Mouse (Mus musculus) adrenal gland, postnatal 4 days (tissue): Measurements from ENCODE around the gene Kremen2. TPM values are rescaled to one million over a fixed set of nuclear protein-coding genes. Genes with fewer than 3 reads are reported as not detected.
A peak's percentile ranks its signal among the peaks of the same experiment; 100 is the strongest.

Experiments
- DNase-seq, 2 experiments: peaks; one replicate each; pipeline ENCODE4 v3.0.0; 2021 to 2022; ENCODE audit warnings: low spot score in 2 of 2, mixed read lengths in 2 of 2
- total RNA-seq, 2 experiments: library from RNA; stranded (reverse); gene quantifications; 2 replicates each; pipeline ENCODE4 v1.2.3; 2021

The Kremen2 gene
- total RNA-seq, 2 experiments from 2014 or later = 0.14 TPM; not detected in 1

DNA sequence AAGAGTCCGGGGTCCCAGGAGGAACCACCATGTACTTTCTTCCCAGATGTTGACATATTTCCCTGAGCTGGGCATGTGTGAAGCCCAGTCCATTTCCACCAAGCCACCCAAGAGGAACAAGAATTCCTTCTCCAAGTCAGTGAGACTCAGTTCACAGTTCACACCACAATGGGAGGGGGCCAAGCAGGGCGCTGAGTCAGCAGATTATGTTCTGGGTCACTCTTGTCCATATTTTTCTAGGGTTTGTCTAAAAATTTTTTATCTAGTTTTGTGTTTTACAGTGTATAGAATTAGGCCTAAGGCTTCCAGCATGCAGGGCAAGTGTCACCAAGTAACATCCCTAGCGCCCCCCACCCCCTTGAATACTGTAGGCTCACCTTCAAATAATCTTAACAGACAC lies 15.5 kb upstream of the Kremen2 start:
- DNase-seq = no peak

DNA sequence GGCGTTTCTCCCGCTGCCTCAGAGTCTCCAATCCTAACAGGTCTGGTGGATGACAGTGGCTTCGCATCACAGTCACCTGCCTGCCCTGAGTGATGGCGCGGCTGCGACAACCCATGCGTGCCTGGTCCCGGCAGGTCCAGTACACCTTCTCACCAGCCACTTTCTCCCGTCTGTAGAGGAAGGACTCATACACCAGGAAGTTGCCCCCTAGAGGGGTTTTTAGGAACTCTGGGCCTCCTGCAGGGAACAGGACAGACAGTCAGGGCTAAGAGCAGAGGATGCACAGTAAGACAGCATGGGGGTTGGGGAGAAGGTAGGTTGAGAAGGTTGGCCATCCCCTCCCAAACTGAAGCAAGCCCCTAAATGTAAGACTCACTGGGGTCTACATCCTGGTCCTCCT lies 14.6 kb upstream of the Kremen2 start:
- no peak for DNase-seq

DNA sequence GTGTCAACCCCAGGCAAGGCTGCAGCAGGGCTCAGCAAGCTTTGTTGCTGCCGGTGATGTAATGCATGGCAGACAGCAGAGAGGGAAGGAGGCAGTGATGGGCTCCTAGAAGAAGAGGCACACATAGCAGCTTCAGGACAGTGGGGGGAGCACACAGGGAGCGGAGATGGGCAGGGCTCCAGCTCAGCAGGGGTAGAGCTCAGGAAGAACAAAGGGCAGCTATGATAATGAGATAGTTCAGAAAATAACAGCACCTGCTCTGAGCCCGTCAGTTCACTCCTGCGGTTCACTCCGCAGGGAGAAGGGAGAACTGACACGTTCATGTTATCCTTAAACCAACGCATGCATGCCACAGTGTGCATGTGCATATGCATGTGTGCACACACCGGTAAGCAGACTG lies 13.2 kb upstream of the Kremen2 start:
- DNase-seq = no peak

DNA sequence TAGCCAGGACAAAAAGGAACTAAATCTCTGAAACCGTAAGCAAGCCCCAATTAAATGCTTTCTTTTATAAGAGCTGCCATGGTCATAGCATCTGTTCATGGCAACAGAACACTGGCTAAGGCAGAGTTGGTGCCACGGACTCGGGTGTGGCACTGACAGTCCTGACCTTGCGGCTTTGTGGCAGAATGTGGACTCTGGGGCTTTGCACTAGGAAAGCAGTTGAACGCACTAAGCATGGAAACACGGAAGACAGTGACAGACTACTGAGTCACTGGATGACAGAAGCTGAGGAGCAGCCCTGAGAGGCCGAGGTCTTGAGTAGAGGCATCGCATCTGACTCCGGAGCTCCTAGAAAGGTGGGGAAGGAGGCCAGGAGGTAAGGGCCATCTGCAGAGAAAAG lies 11.9 kb upstream of the Kremen2 start:
- no peak for DNase-seq

DNA sequence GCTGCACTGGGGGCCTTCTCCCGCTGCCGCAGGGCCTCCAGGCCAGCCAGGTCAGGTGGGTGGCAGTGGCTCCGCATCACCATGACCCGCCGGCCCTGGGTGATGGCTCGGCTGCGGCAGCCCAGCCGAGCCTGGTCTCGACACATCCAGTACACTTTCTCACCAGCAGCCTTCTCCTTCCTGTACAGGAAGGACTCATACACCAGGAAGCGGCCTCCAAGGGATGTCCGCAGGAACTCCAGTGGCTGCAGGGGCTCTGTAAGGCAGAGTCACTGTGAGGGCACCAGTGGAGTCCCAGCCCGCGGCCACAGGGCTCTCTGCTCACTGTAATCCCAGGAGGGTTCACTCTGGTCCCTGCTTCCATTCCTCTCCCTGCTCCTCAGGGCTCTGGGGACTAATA lies 10.1 kb upstream of the Kremen2 start:
- DNase-seq = no peak

DNA sequence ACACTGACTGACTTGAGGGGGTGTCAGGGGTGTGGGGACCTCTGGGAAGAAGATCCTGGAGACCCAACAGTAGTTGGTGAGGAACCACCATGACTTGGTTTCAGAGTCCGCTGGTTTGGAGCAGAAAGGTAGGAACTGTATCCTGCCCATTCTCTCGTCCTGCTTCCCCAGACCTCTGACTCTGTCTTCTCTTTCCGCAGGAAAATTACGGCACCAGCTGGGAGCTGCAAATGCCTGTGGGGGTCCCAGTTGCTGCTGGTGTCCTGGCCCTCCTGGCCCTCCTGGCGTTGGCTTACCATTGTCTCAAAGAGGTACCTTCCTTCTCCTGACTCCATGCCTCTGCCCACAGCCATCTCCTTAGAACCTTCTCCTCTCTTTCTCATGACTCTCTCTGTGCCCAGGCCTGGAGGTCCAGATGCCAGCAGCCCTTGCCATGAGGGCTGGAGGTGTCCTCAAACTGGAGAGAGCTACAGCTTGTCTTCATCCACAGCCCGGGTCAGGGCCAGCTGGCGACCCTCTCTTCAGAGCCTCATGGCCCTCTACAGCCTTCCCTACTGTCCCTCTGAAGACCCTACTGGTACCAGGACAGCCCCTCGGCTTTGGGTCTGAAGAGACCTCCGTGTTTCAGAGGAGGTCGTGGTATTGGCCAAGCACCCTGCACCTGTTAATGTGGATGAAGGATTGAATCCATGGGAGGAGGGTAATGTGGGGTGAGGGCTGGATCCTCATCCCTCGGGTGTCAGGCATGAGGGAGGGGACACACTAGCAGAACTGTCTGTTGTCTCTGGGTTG lies 4.0 kb upstream of the Kremen2 start:
- no peak for DNase-seq

DNA sequence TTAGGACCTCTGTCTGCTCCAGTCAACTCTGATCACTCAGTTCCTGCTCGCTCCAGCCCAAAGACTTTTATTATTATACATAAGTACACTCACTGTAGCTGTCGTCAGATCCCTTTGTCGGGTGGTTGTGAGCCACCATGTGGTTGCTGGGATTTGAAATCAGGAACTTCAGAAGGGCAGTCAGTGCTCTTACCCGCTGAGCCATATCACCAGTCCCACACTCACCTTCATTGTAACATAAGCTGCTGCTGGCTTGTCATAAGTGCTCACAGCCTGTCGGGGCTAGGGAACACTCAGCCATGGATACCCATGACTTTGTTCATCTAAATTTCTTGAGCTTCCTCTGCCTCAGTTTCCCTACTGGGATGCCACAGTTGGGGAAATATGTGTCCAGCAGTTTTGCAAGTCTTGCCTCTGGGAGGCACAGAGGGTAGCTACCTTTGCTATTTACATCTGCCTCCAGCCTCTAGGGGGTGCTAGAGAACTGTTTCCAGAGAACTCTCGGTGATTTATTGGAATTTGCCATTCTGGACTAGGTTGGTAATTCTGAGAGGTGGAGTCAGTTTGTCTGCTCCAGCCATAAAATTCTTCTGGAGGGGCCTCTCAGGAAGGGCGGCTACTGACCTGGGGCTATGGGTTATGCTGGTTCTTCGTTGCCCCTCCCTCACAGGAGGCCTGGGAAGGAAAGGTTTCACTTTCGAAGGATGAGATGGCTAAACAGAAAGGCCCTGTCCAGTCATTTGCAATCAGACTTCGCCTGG lies 3.2 kb upstream of the Kremen2 start:
- peak in 1 of 2 experiments; percentile 49 for DNase-seq

DNA sequence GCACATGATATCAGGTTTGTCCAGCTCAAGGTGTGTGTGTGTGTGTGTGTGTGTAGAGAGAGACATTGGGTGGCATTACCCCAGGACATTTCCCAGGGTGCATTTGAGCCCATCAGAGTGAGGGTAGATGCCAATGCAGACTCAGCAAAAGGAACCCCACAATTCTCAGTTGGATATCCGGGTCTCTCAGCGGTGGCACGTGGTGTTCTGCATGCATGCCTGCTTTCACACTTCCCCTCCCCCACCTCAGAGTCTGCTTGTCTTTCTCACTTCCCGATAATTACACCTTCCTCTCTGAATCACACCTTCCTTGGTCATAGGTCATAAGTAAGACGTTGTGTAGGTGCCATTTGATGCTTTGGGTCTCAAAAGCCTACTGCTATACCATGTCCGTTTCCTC lies 2.4 kb upstream of the Kremen2 start:
- DNase-seq = no peak

DNA sequence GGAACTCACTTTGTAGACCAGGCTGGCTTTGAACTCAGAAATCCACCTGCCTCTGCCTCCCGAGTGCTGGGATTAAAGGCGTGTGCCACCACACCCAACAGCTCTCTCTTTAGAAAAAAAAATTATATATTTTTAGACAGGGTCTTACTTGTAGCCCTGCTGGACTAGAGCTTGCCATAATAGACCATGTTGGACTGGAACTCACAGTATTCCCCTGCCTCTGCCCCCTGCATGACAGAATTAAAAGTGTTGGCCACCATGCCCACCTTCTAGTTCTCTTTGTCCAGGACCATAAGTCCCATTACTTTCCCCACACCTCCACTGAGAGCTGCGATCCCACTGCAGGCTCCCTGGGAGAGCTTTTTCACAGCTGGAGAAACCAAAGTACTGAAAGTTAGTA lies 1.8 kb upstream of the Kremen2 start:
- no peak for DNase-seq

DNA sequence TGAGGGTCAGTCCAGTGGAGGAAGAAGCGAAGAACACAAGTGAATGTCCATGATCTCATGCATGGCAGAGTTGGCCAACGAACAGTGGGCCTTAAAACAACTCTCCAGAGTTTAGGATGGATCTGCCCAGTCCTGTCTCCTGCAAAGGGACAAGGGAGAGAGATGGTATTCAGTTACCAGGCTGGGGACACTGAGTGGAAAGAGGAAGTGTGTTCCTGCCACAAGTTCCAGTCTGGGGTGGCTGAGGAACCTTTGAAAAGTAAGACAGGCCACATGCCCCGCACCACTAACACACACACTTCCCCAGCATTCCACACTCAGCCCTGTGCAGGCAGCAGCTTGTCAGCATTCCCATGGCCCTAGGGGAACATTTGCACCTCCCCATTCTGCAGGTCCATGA lies 1.1 kb upstream of the Kremen2 start:
- DNase-seq = no peak

DNA sequence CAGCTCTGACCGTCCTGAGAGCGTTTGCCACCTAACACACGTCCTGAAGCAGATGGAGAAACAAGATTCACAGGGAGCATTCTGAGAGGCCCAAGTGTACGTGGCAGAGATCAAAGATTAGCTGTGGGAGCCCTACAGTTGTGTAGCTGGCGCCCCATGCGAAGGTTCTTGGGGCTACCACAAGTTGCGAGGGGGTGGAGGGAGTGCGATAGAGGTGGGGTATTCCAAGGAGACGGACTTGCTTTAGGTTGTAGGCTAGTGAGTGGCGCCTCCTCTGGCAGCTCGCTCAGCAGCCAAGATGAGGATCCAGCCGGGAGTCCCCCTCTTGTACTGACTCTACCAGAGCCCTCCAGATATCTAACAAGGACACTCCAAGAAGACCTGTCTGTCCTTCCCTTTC lies 678 bp upstream of the Kremen2 start:
- no peak for DNase-seq

DNA sequence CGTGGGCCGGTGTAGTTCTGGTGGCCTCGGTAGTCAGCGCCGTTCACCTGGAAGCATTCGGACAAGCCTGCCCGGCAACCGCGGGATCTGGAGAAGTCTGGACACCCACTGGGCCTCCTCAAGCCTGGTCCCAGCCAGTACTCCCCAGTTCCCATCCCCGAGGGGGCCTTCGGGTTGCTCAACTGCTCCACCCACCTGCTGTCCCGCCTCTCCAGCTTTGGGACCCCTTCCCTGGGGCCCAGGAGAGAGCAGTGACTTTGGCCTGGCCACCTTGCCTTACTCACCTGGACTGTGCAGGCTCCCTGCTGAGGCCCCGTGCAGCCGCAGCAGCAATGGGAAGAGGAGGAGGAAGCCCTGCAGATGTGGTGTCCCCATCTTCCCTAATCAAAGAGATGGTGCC lies 982 bp downstream of the Kremen2 start:
- DNase-seq = no peak

DNA sequence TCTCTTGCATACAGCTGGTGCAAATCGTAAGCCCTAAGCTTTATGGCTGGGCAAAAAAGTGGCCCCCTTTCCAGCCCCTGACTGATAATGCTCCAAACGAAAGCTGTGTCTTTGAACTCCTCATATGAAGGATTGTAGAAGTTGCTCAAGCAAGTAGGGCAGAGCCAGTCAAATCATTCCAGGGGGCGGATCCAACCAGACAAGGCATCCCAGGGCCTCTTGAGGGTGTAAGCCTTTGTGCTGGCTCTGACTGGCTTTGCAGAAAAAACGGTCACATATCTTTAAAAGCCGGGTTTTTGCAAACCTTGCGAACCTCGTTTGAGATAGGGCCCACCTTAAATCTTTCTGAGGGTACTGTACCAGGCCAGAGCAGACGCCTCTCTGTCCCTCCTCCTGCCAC lies 1.6 kb downstream of the Kremen2 start:
- DNase-seq = no peak

DNA sequence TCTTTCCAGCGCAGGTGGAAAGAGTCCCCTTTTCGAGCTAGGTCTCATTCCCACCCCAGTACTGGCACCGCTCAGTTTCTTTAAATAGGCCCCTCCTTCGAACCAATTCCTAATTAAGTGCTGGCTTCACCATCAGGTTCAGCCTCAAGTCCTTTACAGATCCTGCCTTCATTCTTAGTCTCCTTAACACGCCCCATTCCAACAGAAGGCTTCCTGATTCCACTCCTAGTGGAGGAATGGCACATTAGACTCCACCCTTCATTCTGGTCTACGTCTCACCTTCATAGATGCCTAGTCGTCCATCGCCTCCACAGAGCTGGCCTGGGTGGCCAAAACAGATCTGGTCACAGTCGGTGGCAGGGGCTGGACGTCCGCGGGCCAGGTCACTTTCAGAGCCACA lies 2.7 kb downstream of the Kremen2 start:
- no peak for DNase-seq

DNA sequence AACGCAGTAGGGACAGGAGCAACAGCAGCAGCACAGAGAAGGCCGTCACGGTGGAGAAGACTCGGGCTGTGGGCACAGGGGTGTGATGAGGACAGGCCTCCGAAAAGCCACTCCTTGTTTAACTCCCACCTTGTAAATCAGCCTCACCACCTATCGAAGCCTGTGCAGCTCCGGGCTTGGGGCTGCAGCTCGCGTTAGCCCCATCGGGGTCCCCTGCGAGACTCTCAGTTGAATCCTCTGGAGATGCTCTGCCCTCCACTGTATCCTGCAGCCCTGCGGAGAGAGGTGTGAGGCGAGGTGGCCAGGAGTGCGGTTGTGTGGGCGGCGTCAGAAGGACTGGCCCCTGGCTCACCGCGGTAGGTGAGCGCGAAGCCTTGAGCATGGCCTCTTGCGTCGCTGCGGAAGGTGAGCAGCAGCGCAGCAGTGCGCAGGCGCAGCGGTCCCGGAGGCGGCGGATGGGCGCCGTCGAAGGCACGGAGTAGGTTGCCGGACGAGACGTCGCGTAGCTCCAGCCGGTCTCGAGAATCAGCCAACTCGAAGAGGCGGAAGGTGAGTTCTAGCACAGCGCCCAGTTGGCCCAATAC lies 3.3 kb downstream of the Kremen2 start:
- DNase-seq = no peak

DNA sequence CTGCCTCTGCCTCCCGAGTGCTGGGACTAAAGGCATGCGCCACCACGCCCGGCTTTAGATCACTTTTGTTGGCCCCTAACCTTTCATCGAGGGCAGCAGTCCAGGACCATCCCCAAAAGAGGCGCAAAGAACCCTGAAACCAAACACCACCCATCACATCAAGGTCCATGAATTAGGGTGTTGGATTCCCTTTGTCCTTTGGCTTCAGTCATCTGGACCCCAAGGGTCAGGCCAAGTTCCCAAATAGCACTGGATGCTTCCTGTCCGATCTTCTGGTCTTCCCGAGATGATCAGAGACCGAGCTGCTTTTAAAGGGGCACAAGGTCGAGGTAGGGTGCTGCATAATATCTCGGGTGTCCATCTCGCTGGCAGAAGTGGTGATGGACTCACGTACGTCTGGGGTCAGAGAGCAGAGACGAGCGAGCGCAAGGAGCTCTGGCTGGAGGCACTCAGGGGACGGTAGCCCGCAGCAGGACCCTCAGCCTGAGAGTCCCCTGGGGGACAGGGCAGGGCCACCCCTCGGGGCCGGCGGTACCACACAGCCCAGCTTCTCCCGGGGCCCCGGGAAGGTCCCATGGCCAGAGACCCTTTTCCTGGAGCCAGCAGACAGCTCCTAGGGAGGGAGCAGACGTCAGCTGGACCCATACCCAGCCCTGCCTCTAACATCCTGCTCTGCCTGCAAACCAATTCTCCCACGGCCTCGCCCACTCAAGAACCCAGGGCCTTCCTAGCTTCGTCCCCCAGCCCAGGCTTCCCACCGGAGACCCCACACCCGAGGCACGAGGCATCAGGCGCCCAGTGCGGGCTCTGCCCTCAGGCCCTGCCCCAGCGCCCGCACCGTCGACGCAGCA lies 4.0 kb downstream of the Kremen2 start:
- DNase-seq = no peak

DNA sequence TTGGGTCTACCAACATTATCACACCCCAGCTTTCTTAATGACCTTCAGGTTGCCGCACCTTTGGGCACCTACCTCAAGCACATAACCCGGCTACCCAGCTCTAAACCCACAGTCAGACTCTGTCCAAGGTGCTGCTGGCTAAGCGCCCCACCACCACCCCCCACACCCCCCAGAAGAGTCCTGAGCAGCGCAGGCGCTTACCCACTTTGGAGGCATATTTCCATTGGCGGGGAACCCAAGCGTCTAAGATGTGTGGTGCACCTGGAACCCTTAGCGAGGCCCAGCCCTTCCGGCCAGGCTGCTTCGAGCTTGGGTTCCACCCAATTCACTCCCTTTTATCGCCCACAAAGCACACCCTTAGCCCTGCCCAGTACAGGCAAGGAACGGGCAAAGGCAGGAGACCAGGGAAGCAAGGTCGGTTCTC lies 5.0 kb downstream of the Kremen2 start, which contains the start of gene Paqr4:
Paqr4 (minus strand) TSS at position 270 of the 424 bp plus-strand sequence.
- no peak for DNase-seq

DNA sequence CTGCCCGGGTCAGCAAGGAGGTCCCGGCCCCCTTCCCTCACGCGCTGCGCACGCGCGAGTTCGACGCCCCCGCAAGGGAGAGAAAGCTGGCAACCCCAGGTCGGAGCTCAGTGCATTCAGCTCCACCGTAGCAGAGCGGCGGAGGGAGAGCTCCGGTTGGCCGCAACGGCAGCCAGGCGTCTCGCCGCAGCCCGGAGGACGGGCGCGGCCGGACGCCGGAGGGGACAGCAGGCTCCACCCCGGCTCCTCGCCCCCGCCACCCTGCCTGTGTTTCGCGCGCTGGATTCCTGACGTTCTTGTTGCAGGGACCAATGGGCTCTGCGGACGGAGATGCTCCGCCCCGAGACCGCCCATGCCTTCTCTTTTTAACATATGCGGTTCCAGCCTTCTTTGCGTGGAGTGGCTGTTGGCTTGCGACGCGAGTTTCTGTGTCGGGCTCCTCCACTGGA lies 5.5 kb downstream of the Kremen2 start:
- peak; percentile 68 to 84 for DNase-seq

DNA sequence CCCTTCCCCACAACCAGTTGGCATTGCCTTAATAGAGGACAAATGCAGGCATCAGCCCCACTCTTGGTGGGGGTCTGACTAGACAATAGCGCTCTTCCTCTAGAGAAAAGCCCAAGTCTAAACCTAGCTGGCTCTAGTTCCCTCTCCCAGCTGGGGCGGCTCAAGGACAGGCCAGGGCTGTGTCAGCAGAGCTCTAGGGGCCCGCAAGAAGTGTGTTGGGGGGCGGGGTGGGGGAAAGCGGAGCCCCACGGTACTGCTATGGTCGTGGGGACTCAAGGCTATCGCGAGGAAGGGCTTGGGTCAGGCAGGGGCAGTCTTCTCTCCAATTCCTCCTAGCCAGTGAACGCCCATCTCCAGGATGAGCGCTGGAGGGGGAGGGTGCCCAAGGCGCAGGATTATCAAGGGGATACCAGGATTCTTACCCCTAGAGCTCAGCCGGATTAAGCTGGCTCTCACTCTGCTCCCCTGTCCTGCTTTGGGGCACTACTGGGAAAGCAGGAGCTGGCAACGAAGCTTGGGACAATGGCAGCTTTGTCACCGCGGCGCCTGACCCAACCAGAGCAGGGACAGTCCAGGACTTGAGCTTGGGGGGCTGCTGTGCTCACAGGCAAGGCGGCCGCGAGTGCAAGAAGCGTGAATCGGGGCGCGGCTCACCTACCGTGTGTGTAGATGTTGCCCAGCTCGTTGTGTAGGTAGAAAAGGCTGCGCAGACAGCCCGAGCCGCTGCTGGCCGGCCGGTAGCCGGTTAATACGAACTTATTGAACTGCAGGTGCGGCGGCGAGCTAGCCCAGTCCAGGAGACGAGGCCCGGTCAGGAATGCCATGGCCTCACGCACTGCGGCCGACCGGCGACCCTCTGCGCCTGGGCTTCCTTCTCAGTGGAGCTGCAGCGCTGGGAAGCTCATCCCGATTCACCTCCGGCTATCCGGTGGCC lies 6.2 kb downstream of the Kremen2 start:
- DNase-seq = no peak

DNA sequence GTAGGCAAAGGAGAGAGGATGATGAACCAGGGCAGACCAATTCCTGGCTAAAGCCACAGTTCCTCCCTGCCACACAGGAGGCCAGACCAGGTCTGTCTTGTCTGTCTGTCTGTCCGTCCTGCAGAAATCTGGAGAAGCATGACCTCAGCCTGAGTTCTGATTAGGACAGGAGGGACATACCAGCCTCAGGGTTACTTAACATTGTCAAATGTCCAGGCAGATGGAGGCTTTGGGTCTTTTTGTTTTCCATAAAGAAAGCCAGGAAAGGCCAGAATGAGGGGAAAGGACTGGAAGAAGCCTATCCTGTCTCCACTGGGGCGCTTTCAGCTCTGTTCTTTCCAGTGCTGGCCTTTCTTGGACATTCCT lies 6.8 kb downstream of the Kremen2 start:
- DNase-seq = no peak
